Mouse (Mus musculus): Measurements from ENCODE around the gene Slc6a6. TPM values are rescaled to one million over a fixed set of nuclear protein-coding genes. Genes with fewer than 3 reads are reported as not detected.

The Slc6a6 gene
- polyA plus RNA-seq, 1 experiment from 2014 or later: 35.3 TPM

DNA sequence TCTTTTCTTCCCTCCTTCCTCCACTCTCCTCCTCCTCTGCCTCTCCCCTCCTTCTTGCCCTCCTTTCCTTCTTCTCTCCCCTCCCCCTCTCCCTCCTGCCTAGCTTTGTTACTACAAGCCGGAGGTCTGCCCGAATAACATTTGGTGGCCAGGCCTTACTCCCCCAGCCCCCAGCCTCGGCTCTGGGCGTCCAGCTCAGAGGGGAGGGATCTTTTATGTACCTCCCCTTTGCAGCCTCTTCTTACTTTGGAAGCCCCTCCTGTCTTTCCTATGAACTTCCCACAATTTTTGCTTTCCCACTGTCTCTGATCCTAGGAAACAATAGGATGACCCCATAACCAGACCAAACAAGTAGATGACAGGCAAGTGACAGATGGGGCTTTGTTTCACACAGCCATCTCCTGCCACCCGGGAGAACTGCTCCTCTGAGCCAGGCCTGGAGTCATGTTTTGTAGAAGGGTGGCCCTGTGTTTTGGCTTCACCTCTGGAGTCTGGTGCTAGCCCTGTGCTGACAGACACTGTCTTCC lies 29.6 kb downstream of the Slc6a6 start:
- H3K9me3 ChIP-seq (replicated peaks; ENCODE audit: control insufficient read depth, low read length): no peaks in the 10 kb centered on the region
- DNase-seq (ENCODE audit: low spot score): peak; percentile 59
- no peak overlapping the region for H3K4me2 ChIP-seq (ENCODE audit: low read depth, low read length)
- no peaks in the 10 kb centered on the region for H3K27me3 ChIP-seq (ENCODE audit: control insufficient read depth, insufficient read depth, low read length)
- H3K27ac ChIP-seq (replicated peaks; ENCODE audit: low read depth, low read length): peak overlapping the region; percentile 71
- no peak overlapping the region for H3K4me3 ChIP-seq (ENCODE audit: low read depth, low read length)
- peaks cover 8% of the 10 kb centered on the region for H3K4me1 ChIP-seq (ENCODE audit: control insufficient read depth, insufficient read depth, low read length)
- 1% methylated on average over 5 of the region's 5 CpGs for WGBS
- H3K9ac ChIP-seq (replicated peaks; ENCODE audit: low read length): peak overlapping the region; percentile 37; the same call in 1 of the 2 replicates
- H3K36me3 ChIP-seq (replicated peaks; ENCODE audit: control insufficient read depth, insufficient read depth, low read depth, low read length): no peaks in the 10 kb centered on the region; the same call in 1 of the 2 replicates
- ATAC-seq (replicated peaks; ENCODE audit: insufficient number of reproducible peaks, low FRiP score, low TSS enrichment, low read depth): peak; percentile 40; the same call in 1 of the 2 replicates

DNA sequence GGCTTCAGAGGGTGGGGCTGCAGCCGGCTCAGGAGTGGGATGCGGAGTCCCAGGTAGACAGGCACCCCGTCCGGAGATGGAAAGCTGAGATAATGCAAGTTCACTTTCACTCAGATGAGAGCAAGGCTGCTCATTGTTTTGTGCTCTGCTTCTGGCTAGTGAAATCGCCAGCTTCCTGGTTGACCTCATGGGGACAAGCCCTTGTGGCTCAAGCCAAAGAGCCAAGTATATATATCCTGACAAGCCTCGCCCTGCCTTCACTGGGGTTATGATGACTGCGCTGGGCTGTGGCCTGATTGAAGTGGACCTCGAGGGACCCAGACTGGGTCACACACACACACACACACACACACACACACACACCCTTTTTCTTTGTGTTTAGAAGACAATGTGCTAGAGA lies 31.2 kb downstream of the Slc6a6 start:
- no peak overlapping the region for H3K4me2 ChIP-seq (ENCODE audit: low read depth, low read length)
- peaks cover 16% of the 10 kb centered on the region for H3K4me1 ChIP-seq (ENCODE audit: control insufficient read depth, insufficient read depth, low read length)
- H3K9ac ChIP-seq (replicated peaks; ENCODE audit: low read length): no peak overlapping the region
- no peak overlapping the region for H3K4me3 ChIP-seq (ENCODE audit: low read depth, low read length)
- WGBS: 81% methylated on average over 8 of the region's 8 CpGs
- H3K27me3 ChIP-seq (ENCODE audit: control insufficient read depth, insufficient read depth, low read length): no peaks in the 10 kb centered on the region
- no peak for ATAC-seq (replicated peaks; ENCODE audit: insufficient number of reproducible peaks, low FRiP score, low TSS enrichment, low read depth)
- H3K36me3 ChIP-seq (replicated peaks; ENCODE audit: control insufficient read depth, insufficient read depth, low read depth, low read length): no peaks in the 10 kb centered on the region
- H3K27ac ChIP-seq (replicated peaks; ENCODE audit: low read depth, low read length): no peak overlapping the region
- H3K9me3 ChIP-seq (replicated peaks; ENCODE audit: control insufficient read depth, low read length): no peaks in the 10 kb centered on the region
- no peak for DNase-seq (ENCODE audit: low spot score)

DNA sequence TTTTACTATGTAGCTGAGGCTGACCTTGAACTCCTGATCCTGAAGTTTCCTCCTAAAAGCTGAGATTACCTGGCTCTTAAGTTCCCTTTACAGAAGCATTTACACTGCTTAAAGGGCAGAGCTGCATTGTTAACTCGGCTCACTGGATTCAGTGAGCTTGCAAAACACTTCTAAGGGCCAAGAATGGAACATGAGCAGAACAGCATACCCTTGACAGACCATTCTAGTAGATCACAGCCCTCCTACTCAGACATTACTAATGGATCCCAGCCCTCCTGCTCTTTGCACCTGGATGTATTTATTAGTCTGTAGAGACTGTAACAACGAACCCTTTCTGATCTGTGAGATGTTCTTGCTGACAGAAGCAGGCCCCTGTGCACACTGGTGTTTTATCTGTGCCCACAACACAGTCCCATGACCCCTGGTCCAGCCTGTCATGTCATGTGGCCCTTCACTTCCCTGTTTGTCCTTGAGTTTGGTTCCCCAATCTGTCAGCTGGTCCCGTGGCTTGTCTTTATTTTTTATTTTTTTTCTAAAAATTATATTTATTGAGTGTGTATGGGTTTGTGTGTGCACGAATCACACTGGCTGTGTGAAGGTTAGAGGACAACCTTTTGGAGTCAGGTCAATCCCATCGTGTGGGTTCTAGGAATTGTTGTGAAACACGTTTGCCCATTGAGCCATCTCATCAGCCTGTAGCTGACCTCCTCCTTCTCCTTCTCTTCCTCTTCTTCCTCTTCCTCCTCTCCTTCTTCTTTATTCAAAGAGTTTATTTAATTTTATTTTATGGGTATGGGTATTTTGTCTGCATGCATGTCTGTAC lies 32.3 kb downstream of the Slc6a6 start:
- H3K36me3 ChIP-seq (replicated peaks; ENCODE audit: control insufficient read depth, insufficient read depth, low read depth, low read length): no peaks in the 10 kb centered on the region
- no peaks in the 10 kb centered on the region for H3K27me3 ChIP-seq (ENCODE audit: control insufficient read depth, insufficient read depth, low read length)
- DNase-seq (ENCODE audit: low spot score): no peak
- peaks cover 22% of the 10 kb centered on the region for H3K4me1 ChIP-seq (ENCODE audit: control insufficient read depth, insufficient read depth, low read length)
- H3K4me2 ChIP-seq (ENCODE audit: low read depth, low read length): no peak overlapping the region
- no peak for ATAC-seq (replicated peaks; ENCODE audit: insufficient number of reproducible peaks, low FRiP score, low TSS enrichment, low read depth)
- no peak overlapping the region for H3K27ac ChIP-seq (replicated peaks; ENCODE audit: low read depth, low read length)
- H3K9me3 ChIP-seq (replicated peaks; ENCODE audit: control insufficient read depth, low read length): no peaks in the 10 kb centered on the region
- H3K4me3 ChIP-seq (ENCODE audit: low read depth, low read length): no peak overlapping the region
- no peak overlapping the region for H3K9ac ChIP-seq (replicated peaks; ENCODE audit: low read length)
- 73% methylated on average over 6 of the region's 6 CpGs for WGBS

DNA sequence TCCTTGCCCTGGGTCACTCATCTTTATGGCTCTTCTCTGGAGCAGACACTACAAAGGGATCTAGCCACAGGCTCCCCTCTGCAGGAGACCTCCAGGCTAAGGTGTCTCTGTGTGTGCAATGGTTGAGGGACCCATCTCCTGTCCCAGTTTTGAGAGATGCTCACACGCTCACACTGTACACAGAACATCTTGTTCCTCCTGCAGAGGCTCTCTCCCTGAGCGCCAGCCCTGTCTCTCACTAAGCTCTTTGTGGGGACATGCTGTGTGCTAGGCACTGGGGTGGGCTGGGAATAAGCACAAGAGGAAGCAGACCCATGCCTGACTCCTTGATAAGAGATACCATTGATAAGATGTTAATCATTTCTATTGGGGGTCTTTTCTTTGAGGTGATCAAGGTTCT lies 34.2 kb downstream of the Slc6a6 start:
- Histone ChIP-seq H3K4me1 (ENCODE audit: control insufficient read depth, insufficient read depth, low read length) (peaks cover 17% of the 10 kb centered on the region), H3K27ac (replicated peaks; ENCODE audit: low read depth, low read length) (peak overlapping the region; percentile 62; the same call in 1 of the 2 replicates), H3K9me3 (replicated peaks; ENCODE audit: control insufficient read depth, low read length) (no peaks in the 10 kb centered on the region), H3K27me3 (ENCODE audit: control insufficient read depth, insufficient read depth, low read length) (no peaks in the 10 kb centered on the region), H3K9ac (replicated peaks; ENCODE audit: low read length) (no peak overlapping the region), H3K4me2 (ENCODE audit: low read depth, low read length) (no peak overlapping the region), H3K36me3 (replicated peaks; ENCODE audit: control insufficient read depth, insufficient read depth, low read depth, low read length) (no peaks in the 10 kb centered on the region), H3K4me3 (ENCODE audit: low read depth, low read length) (no peak overlapping the region)
- WGBS: 75% methylated on average over 2 of the region's 2 CpGs
- DNase-seq (ENCODE audit: low spot score) (no peak), ATAC-seq (replicated peaks; ENCODE audit: insufficient number of reproducible peaks, low FRiP score, low TSS enrichment, low read depth) (no peak)

DNA sequence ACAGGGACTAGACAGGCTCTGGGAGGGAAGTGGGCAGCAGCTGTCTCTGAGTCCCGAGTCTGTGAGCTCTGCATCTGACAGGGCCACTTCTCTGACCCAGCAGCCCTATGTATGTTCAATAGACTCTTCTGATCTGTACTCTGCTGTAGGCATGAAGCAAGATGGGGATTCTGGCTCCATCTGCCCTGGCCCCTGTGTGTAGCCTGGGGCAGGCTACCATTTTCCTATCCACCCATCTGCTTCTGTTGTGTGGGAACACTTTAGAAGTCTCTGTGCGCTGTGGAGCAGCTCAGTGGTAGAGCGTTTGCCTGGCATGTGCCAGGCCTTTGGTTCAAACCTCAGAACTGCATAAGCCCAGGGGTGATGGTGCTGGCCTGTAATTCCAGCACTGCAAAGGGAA lies 34.8 kb downstream of the Slc6a6 start:
- Histone ChIP-seq H3K27me3 (ENCODE audit: control insufficient read depth, insufficient read depth, low read length) (no peaks in the 10 kb centered on the region), H3K4me1 (ENCODE audit: control insufficient read depth, insufficient read depth, low read length) (peaks cover 16% of the 10 kb centered on the region), H3K36me3 (replicated peaks; ENCODE audit: control insufficient read depth, insufficient read depth, low read depth, low read length) (no peaks in the 10 kb centered on the region), H3K4me2 (ENCODE audit: low read depth, low read length) (no peak overlapping the region), H3K27ac (replicated peaks; ENCODE audit: low read depth, low read length) (peak overlapping the region; percentile 62; the same call in 1 of the 2 replicates), H3K9me3 (replicated peaks; ENCODE audit: control insufficient read depth, low read length) (no peaks in the 10 kb centered on the region), H3K9ac (replicated peaks; ENCODE audit: low read length) (peak overlapping the region; percentile 9; the same call in 1 of the 2 replicates), H3K4me3 (ENCODE audit: low read depth, low read length) (no peak overlapping the region)
- DNase-seq (ENCODE audit: low spot score) (no peak), ATAC-seq (replicated peaks; ENCODE audit: insufficient number of reproducible peaks, low FRiP score, low TSS enrichment, low read depth) (no peak)
- 67% methylated on average over 3 of the region's 3 CpGs for WGBS

DNA sequence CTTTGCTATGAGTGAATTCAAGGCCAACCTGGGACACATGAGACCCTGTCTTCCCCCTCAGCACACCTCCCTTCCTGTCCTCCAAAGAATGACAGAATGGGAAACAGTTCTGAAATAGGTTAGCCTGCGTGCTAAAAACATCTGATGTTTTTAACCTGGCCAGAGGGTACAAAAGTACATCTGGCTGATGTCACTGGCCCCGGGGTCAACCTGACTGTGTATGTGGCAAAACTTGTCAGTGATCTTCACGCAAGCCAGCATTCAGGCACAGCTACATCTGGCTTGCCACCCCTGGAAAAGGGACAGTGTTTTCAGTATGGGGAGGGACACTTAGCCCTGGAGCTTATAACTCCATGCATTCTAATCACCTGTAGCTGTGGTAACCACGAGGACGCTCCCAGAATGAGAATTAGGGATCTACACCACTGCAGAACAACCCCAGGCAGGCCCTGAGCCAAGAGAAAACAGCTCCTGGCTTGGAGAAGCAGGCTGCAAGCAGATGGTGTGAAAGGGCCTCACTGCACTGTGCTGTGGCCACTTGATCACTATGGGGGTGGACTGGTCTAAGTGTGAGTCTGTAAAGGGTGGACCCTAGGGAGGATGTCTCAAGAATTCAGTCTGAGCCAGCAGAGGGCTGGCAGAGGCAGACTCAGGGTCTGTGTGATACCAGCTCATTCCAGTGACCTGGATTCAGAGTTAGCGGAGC lies 35.3 kb downstream of the Slc6a6 start:
- no peak overlapping the region; the same call in 1 of the 2 replicates for H3K9ac ChIP-seq (replicated peaks; ENCODE audit: low read length)
- no peak overlapping the region for H3K4me2 ChIP-seq (ENCODE audit: low read depth, low read length)
- H3K27ac ChIP-seq (replicated peaks; ENCODE audit: low read depth, low read length): peak overlapping the region; percentile 62
- H3K4me1 ChIP-seq (ENCODE audit: control insufficient read depth, insufficient read depth, low read length): peaks cover 16% of the 10 kb centered on the region
- ATAC-seq (replicated peaks; ENCODE audit: insufficient number of reproducible peaks, low FRiP score, low TSS enrichment, low read depth) (peak; percentile 21; the same call in 1 of the 2 replicates), DNase-seq (ENCODE audit: low spot score) (no peak)
- WGBS: 63% methylated on average over 6 of the region's 6 CpGs
- H3K9me3 ChIP-seq (replicated peaks; ENCODE audit: control insufficient read depth, low read length): no peaks in the 10 kb centered on the region
- no peak overlapping the region for H3K4me3 ChIP-seq (ENCODE audit: low read depth, low read length)
- H3K27me3 ChIP-seq (ENCODE audit: control insufficient read depth, insufficient read depth, low read length): no peaks in the 10 kb centered on the region
- H3K36me3 ChIP-seq (replicated peaks; ENCODE audit: control insufficient read depth, insufficient read depth, low read depth, low read length): no peaks in the 10 kb centered on the region

DNA sequence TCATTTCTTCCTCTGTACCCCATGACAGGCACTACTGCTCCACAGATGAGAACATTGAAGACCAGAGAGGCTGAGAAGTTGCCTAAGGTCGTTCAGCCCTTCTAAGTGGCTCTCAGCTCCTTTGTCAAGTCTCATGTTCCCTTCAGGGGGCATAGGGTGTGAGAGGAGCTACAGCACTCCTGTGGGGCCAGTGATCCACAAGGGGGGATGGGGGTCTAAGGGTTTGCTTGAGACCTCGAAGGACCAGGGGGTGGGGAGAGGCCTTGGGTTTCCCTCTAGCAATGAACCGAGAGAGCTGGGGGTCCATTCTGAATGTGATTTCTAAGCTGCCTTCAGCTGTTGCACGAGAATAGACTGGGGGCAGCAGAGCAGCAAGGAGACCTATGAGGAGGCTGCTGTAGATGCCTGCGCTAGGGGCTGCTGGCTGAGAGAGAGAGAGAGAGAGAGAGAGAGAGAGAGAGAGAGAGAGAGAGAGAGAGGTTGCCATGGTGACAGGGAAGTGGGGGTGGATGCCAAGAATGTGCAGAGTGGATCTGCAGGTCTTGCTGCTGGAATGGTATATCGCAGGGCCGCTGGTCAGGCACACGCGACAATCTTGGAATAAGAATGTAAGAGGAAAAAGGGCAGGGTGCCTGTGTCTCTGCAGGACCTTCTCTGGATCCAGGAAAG lies 36.1 kb downstream of the Slc6a6 start:
- Histone ChIP-seq H3K4me3 (ENCODE audit: low read depth, low read length) (no peak overlapping the region), H3K9ac (replicated peaks; ENCODE audit: low read length) (no peak overlapping the region), H3K27ac (replicated peaks; ENCODE audit: low read depth, low read length) (peak overlapping the region; percentile 59), H3K36me3 (replicated peaks; ENCODE audit: control insufficient read depth, insufficient read depth, low read depth, low read length) (no peaks in the 10 kb centered on the region), H3K27me3 (ENCODE audit: control insufficient read depth, insufficient read depth, low read length) (no peaks in the 10 kb centered on the region), H3K9me3 (replicated peaks; ENCODE audit: control insufficient read depth, low read length) (no peaks in the 10 kb centered on the region), H3K4me1 (ENCODE audit: control insufficient read depth, insufficient read depth, low read length) (peaks cover 16% of the 10 kb centered on the region), H3K4me2 (ENCODE audit: low read depth, low read length) (no peak overlapping the region; the same call in 1 of the 2 replicates)
- 22% methylated on average over 9 of the region's 9 CpGs for WGBS
- ATAC-seq (replicated peaks; ENCODE audit: insufficient number of reproducible peaks, low FRiP score, low TSS enrichment, low read depth) (peak; percentile 66), DNase-seq (ENCODE audit: low spot score) (peak; percentile 76)
